Mouse (Mus musculus): ENCODE data around the gene Slc7a15. TPM values are rescaled to one million over a fixed set of nuclear protein-coding genes. Genes with fewer than 3 reads are reported as not detected.

Gene Slc7a15
- total and polyA plus RNA-seq, 2 experiments from 2014 or later = not detected

- Histone ChIP-seq H3K4me3 (ENCODE audit: low read depth, low read length) (no peak overlapping the region), H3K4me2 (ENCODE audit: low read depth) (no peak overlapping the region), H3K9ac (no peak overlapping the region), H3K9me3 (ENCODE audit: low read length) (no peaks in the 10 kb centered on the region), H3K27me3 (ENCODE audit: insufficient read depth, low read length) (no peaks in the 10 kb centered on the region), H3K36me3 (ENCODE audit: insufficient read depth) (no peaks in the 10 kb centered on the region), H3K4me1 (ENCODE audit: insufficient read depth) (no peaks in the 10 kb centered on the region), H3K27ac (ENCODE audit: low read depth, low read length) (no peak overlapping the region)
- ATAC-seq (no peak), DNase-seq (no peak)
- TF ChIP-seq CTCF (IDR thresholded peaks at IDR 0.05; ENCODE audit: low read depth) = no peak
- 89% methylated on average over 5 of the region's 5 CpGs for WGBS
Measured at GRCm38 (mm10) chr12:8537291-8537690, 61.6 kb downstream of the Slc7a15 start.

GRCm38 (mm10) chr12:8536221-8536965, 62.5 kb downstream of the Slc7a15 start:
- no peak overlapping the region for H3K4me2 ChIP-seq (ENCODE audit: low read depth)
- no peaks in the 10 kb centered on the region for H3K9me3 ChIP-seq (ENCODE audit: low read length)
- H3K36me3 ChIP-seq (ENCODE audit: insufficient read depth) = no peaks in the 10 kb centered on the region
- H3K9ac ChIP-seq = no peak overlapping the region
- H3K4me1 ChIP-seq (ENCODE audit: insufficient read depth) = no peaks in the 10 kb centered on the region
- WGBS = 74% methylated on average over 9 of the region's 9 CpGs
- no peak for DNase-seq
- ATAC-seq = 0 out of 2 replicates have a peak, but pooled peaks have one; percentile 48
- H3K27me3 ChIP-seq (ENCODE audit: insufficient read depth, low read length) = no peaks in the 10 kb centered on the region
- no peak overlapping the region for H3K4me3 ChIP-seq (ENCODE audit: low read depth, low read length)
- H3K27ac ChIP-seq (ENCODE audit: low read depth, low read length) = no peak overlapping the region
- TF ChIP-seq CTCF (IDR thresholded peaks at IDR 0.05; ENCODE audit: low read depth) = no peak

- DNase-seq (no peak), ATAC-seq (no peak)
- H3K9ac ChIP-seq = no peak overlapping the region
- H3K27ac ChIP-seq (ENCODE audit: low read depth, low read length) = no peak overlapping the region
- no peaks in the 10 kb centered on the region for H3K36me3 ChIP-seq (ENCODE audit: insufficient read depth)
- H3K9me3 ChIP-seq (ENCODE audit: low read length) = no peaks in the 10 kb centered on the region
- H3K4me2 ChIP-seq (ENCODE audit: low read depth) = no peak overlapping the region
- no peak overlapping the region for H3K4me3 ChIP-seq (ENCODE audit: low read depth, low read length)
- 83% methylated on average over 7 of the region's 7 CpGs for WGBS
- no peak for TF ChIP-seq CTCF (IDR thresholded peaks at IDR 0.05; ENCODE audit: low read depth)
- H3K27me3 ChIP-seq (ENCODE audit: insufficient read depth, low read length) = no peaks in the 10 kb centered on the region
- no peaks in the 10 kb centered on the region for H3K4me1 ChIP-seq (ENCODE audit: insufficient read depth)
Measured at GRCm38 (mm10) chr12:8535596-8535995, 63.3 kb downstream of the Slc7a15 start.

GRCm38 (mm10) chr12:8534915-8535314, 64.0 kb downstream of the Slc7a15 start:
- H3K4me2 ChIP-seq (ENCODE audit: low read depth) = no peak overlapping the region
- no peak overlapping the region for H3K27ac ChIP-seq (ENCODE audit: low read depth, low read length)
- H3K4me3 ChIP-seq (ENCODE audit: low read depth, low read length) = no peak overlapping the region
- TF ChIP-seq CTCF (IDR thresholded peaks at IDR 0.05; ENCODE audit: low read depth) = no peak
- H3K9ac ChIP-seq = no peak overlapping the region
- WGBS = 83% methylated on average over 1 of the region's 1 CpGs
- H3K4me1 ChIP-seq (ENCODE audit: insufficient read depth) = no peaks in the 10 kb centered on the region
- H3K9me3 ChIP-seq (ENCODE audit: low read length) = no peaks in the 10 kb centered on the region
- DNase-seq (no peak), ATAC-seq (no peak)
- H3K27me3 ChIP-seq (ENCODE audit: insufficient read depth, low read length) = no peaks in the 10 kb centered on the region
- H3K36me3 ChIP-seq (ENCODE audit: insufficient read depth) = no peaks in the 10 kb centered on the region

- DNase-seq (no peak), ATAC-seq (no peak)
- Histone ChIP-seq H3K27ac (ENCODE audit: low read depth, low read length) (no peak overlapping the region), H3K9ac (no peak overlapping the region), H3K4me2 (ENCODE audit: low read depth) (no peak overlapping the region), H3K4me1 (ENCODE audit: insufficient read depth) (no peaks in the 10 kb centered on the region), H3K4me3 (ENCODE audit: low read depth, low read length) (no peak overlapping the region), H3K9me3 (ENCODE audit: low read length) (no peaks in the 10 kb centered on the region), H3K36me3 (ENCODE audit: insufficient read depth) (no peaks in the 10 kb centered on the region), H3K27me3 (ENCODE audit: insufficient read depth, low read length) (no peaks in the 10 kb centered on the region)
- TF ChIP-seq CTCF (IDR thresholded peaks at IDR 0.05; ENCODE audit: low read depth) = no peak
- 86% methylated on average over 5 of the region's 5 CpGs for WGBS
Measured at GRCm38 (mm10) chr12:8527770-8528169, 71.1 kb downstream of the Slc7a15 start.

- WGBS = 73% methylated on average over 1 of the region's 1 CpGs
- H3K36me3 ChIP-seq (ENCODE audit: insufficient read depth) = no peaks in the 10 kb centered on the region
- no peak overlapping the region for H3K9ac ChIP-seq
- H3K4me2 ChIP-seq (ENCODE audit: low read depth) = no peak overlapping the region
- ATAC-seq = no peak
- no peaks in the 10 kb centered on the region for H3K27me3 ChIP-seq (ENCODE audit: insufficient read depth, low read length)
- H3K4me3 ChIP-seq (ENCODE audit: low read depth, low read length) = no peak overlapping the region
- H3K27ac ChIP-seq (ENCODE audit: low read depth, low read length) = no peak overlapping the region
- DNase-seq = no peak
- H3K9me3 ChIP-seq (ENCODE audit: low read length) = no peaks in the 10 kb centered on the region
- no peak for TF ChIP-seq CTCF (IDR thresholded peaks at IDR 0.05; ENCODE audit: low read depth)
- no peaks in the 10 kb centered on the region for H3K4me1 ChIP-seq (ENCODE audit: insufficient read depth)
Measured at GRCm38 (mm10) chr12:8527175-8527574, 71.7 kb downstream of the Slc7a15 start.

GRCm38 (mm10) chr12:8524062-8524461, 74.8 kb downstream of the Slc7a15 start:
- Histone ChIP-seq H3K9me3 (ENCODE audit: low read length) (no peaks in the 10 kb centered on the region), H3K27me3 (ENCODE audit: insufficient read depth, low read length) (no peaks in the 10 kb centered on the region), H3K4me3 (ENCODE audit: low read depth, low read length) (no peak overlapping the region), H3K27ac (ENCODE audit: low read depth, low read length) (no peak overlapping the region), H3K4me1 (ENCODE audit: insufficient read depth) (no peaks in the 10 kb centered on the region), H3K9ac (no peak overlapping the region), H3K4me2 (ENCODE audit: low read depth) (no peak overlapping the region), H3K36me3 (ENCODE audit: insufficient read depth) (no peaks in the 10 kb centered on the region)
- TF ChIP-seq CTCF (IDR thresholded peaks at IDR 0.05; ENCODE audit: low read depth) = no peak
- ATAC-seq (no peak), DNase-seq (no peak)
- 62% methylated on average over 5 of the region's 5 CpGs for WGBS
